Mouse (Mus musculus) liver, adult 2 months (tissue): ENCODE results near the gene Fbxw15. TPM values are rescaled to one million over a fixed set of nuclear protein-coding genes. Genes with fewer than 3 reads are reported as not detected.
"Not testable (repeated sequence)": the region's sequence is repeated elsewhere in the genome, so short reads cannot be mapped to it uniquely, and the experiment has no call there.

ENCODE experiments used
- DNase-seq: peaks from one replicate; pipeline ENCODE4 v3.0.0-alpha.2; 2011; ENCODE audit warnings: low read depth, low spot score; ENCODE audit errors: extremely low read depth
- H3K27ac ChIP-seq: fragments of 200-500 bp; replicated peaks from 2 replicates; pipeline ENCODE4 v1.5.1; 2012; ENCODE audit warnings: low read depth, mild to moderate bottlenecking, control low read depth, inconsistent platforms, low read length; ENCODE audit not compliant: insufficient read depth
- H3K27me3 ChIP-seq: fragments of 200-500 bp; 2 replicates; pipeline ENCODE4 v1.6.1; 2012; ENCODE audit warnings: mild to moderate bottlenecking, moderate library complexity, low read length, inconsistent platforms; ENCODE audit not compliant: control insufficient read depth, insufficient read depth
- H3K36me3 ChIP-seq: fragments of 200-500 bp; 2 replicates; pipeline ENCODE4 v1.6.1; 2012; ENCODE audit warnings: low read length, inconsistent platforms; ENCODE audit not compliant: control insufficient read depth, insufficient read depth
- H3K4me1 ChIP-seq: fragments of 200-500 bp; 2 replicates; pipeline ENCODE4 v1.6.1; 2011; ENCODE audit warnings: low read length; ENCODE audit not compliant: control insufficient read depth, insufficient read depth
- H3K4me3 ChIP-seq: fragments of 200-500 bp; 2 replicates; pipeline ENCODE4 v1.5.1; 2011; ENCODE audit warnings: low read depth, mild to moderate bottlenecking, control low read depth, low read length, moderate library complexity; ENCODE audit not compliant: insufficient read depth
- H3K79me2 ChIP-seq: fragments of 200-500 bp; 2 replicates; pipeline ENCODE4 v1.6.1; 2012; ENCODE audit warnings: inconsistent platforms, mild to moderate bottlenecking, low read length, moderate library complexity; ENCODE audit not compliant: control insufficient read depth, insufficient read depth
- H3K9ac ChIP-seq: fragments of 200-500 bp; 2 replicates; pipeline ENCODE4 v1.6.1; 2012; ENCODE audit warnings: low read depth, mild to moderate bottlenecking, control low read depth, inconsistent platforms, low read length
- CTCF ChIP-seq: fragments of 200-500 bp; IDR thresholded peaks from 2 replicates; pipeline ENCODE4 v1.5.1; 2011; ENCODE audit warnings: low read depth, low read length, control low read depth
- POLR2A ChIP-seq: fragments of 200-500 bp; IDR thresholded peaks from 2 replicates; pipeline ENCODE4 v1.6.1; 2011; ENCODE audit warnings: low read length, control low read depth; ENCODE audit not compliant: insufficient read depth; ENCODE audit errors: extremely low read depth
- WGBS: fragments of 180-500 bp; shearing (Covaris S2); methylation state at CpG from one replicate; pipeline ENCODE4 v1.1.7; 2018; 5-methylcytosine and 5-hydroxymethylcytosine counted together
- polyA plus RNA-seq: library from polyadenylated mRNA; depleted of rRNA; stranded (reverse); fragments of >200 nt; gene quantifications from 2 replicates; pipeline ENCODE4 v1.2.3, GENCODE M21; 2012; rRNA removed
- total RNA-seq: library from RNA; depleted of rRNA; stranded (reverse); fragments of >200 nt; gene quantifications from 2 replicates; pipeline ENCODE4 v1.2.3, GENCODE M21; 2014; rRNA removed

Gene Fbxw15
- total and polyA plus RNA-seq, 2 experiments = not detected

GRCm38 (mm10) chr9:109552483-109552882 is 15.6 kb downstream of the Fbxw15 start:
- no peak overlapping the region for H3K4me3 ChIP-seq
- WGBS = 80% methylated on average over 3 of the region's 3 CpGs
- TF ChIP-seq CTCF (no peak), POLR2A (no peak)

GRCm38 (mm10) chr9:109549666-109550065 is 18.4 kb downstream of the Fbxw15 start:
- not testable (repeated sequence) for H3K27ac ChIP-seq, H3K79me2 ChIP-seq, H3K36me3 ChIP-seq, H3K4me3 ChIP-seq, H3K27me3 ChIP-seq, DNase-seq, H3K9ac ChIP-seq, H3K4me1 ChIP-seq
- 52% methylated on average over 2 of the region's 2 CpGs for WGBS

More at GRCm38 (mm10) chr9:109552483-109552882, 15.6 kb downstream of the Fbxw15 start:
- no peaks in the 10 kb centered on the region for H3K27me3 ChIP-seq
- H3K79me2 ChIP-seq = no peaks in the 10 kb centered on the region
- no peak overlapping the region for H3K27ac ChIP-seq
- H3K9ac ChIP-seq = no peak overlapping the region
- H3K4me1 ChIP-seq = no peaks in the 10 kb centered on the region
- H3K36me3 ChIP-seq = no peaks in the 10 kb centered on the region
- DNase-seq = no peak

GRCm38 (mm10) chr9:109523385-109524064 is 44.5 kb downstream of the Fbxw15 start:
- Histone ChIP-seq H3K9ac (no peak overlapping the region), H3K27ac (no peak overlapping the region), H3K79me2 (no peaks in the 10 kb centered on the region), H3K4me3 (no peak overlapping the region), H3K4me1 (no peaks in the 10 kb centered on the region), H3K27me3 (no peaks in the 10 kb centered on the region), H3K36me3 (no peaks in the 10 kb centered on the region)
- no peak for TF ChIP-seq POLR2A
- TF ChIP-seq CTCF = no peak
- 74% methylated on average over 5 of the region's 5 CpGs for WGBS
- no peak for DNase-seq

Other genes starting within 250 kb of the Fbxw15 start
- not detected in 2 replicates for gene Fbxw28, start 228.6 kb downstream of the Fbxw15 start, total RNA-seq
- not detected in 2 replicates for gene Fbxw28, start 228.6 kb downstream of the Fbxw15 start, polyA plus RNA-seq
- gene Fbxw22, start 164.0 kb downstream of the Fbxw15 start, total RNA-seq = not detected in 2 replicates
- not detected in 2 replicates for gene Fbxw22, start 164.0 kb downstream of the Fbxw15 start, polyA plus RNA-seq
- not detected in 2 replicates for gene Fbxw16, start 119.1 kb downstream of the Fbxw15 start, total RNA-seq
- not detected in 2 replicates for gene Fbxw16, start 119.1 kb downstream of the Fbxw15 start, polyA plus RNA-seq
- not detected in 2 replicates for gene Fbxw19, start 72.4 kb downstream of the Fbxw15 start, total RNA-seq
- gene Fbxw19, start 72.4 kb downstream of the Fbxw15 start, polyA plus RNA-seq = not detected in 2 replicates
- gene Fbxw24, start 57.8 kb upstream of the Fbxw15 start, total RNA-seq = not detected in 2 replicates
- gene Fbxw24, start 57.8 kb upstream of the Fbxw15 start, polyA plus RNA-seq = not detected in 2 replicates
- not detected in 2 replicates for gene Fbxw25, start 96.4 kb upstream of the Fbxw15 start, total RNA-seq
- not detected in 2 replicates for gene Fbxw25, start 96.4 kb upstream of the Fbxw15 start, polyA plus RNA-seq
- gene Fbxw18, start 134.4 kb upstream of the Fbxw15 start, total RNA-seq = not detected in 2 replicates
- not detected in 2 replicates for gene Fbxw18, start 134.4 kb upstream of the Fbxw15 start, polyA plus RNA-seq
- gene Fbxw26, start 177.8 kb upstream of the Fbxw15 start, total RNA-seq = not detected in 2 replicates
- not detected in 2 replicates for gene Fbxw26, start 177.8 kb upstream of the Fbxw15 start, polyA plus RNA-seq
- gene Fbxw27, start 222.4 kb upstream of the Fbxw15 start, total RNA-seq = not detected in 2 replicates
- not detected in 2 replicates for gene Fbxw27, start 222.4 kb upstream of the Fbxw15 start, polyA plus RNA-seq
- gene Spink8, start 244.0 kb upstream of the Fbxw15 start, total RNA-seq = not detected in 2 replicates
- not detected in 2 replicates for gene Spink8, start 244.0 kb upstream of the Fbxw15 start, polyA plus RNA-seq